Mouse (Mus musculus) CH12.LX (cell line): Measurements from ENCODE around the gene Gm10964. TPM values are rescaled to one million over a fixed set of nuclear protein-coding genes. Genes with fewer than 3 reads are reported as not detected.

Experiments
- DNase-seq: peaks from one replicate; pipeline ENCODE4 v3.0.0-alpha.2; 2013; ENCODE audit errors: extremely low read depth
- H3K27ac ChIP-seq: 2 replicates; pipeline ENCODE4 v1.5.1; 2012; ENCODE audit warnings: low read depth, mild to moderate bottlenecking, control low read depth, moderate library complexity; ENCODE audit not compliant: insufficient read depth
- H3K27me3 ChIP-seq: replicated peaks from 2 replicates; pipeline ENCODE3; 2012; ENCODE audit warnings: inconsistent platforms
- H3K36me3 ChIP-seq, 2 experiments: replicated peaks in 1 of 2; 2 replicates each; pipeline versions ENCODE3 to v1.6.1; 2012; ENCODE audit warnings: inconsistent platforms in 1 of 2, low read length in 1 of 2, mild to moderate bottlenecking in 1 of 2, mixed read lengths in 1 of 2, moderate library complexity in 1 of 2; ENCODE audit not compliant: control insufficient read depth in 1 of 2, insufficient read depth in 1 of 2
- H3K4me1 ChIP-seq, 2 experiments: 2 replicates each; pipeline ENCODE4 v1.6.1; 2012; ENCODE audit warnings: inconsistent platforms in 1 of 2, moderate library complexity in 1 of 2; ENCODE audit not compliant: insufficient read depth in 2 of 2, control insufficient read depth in 1 of 2
- H3K4me2 ChIP-seq: 2 replicates; pipeline ENCODE4 v1.6.1; 2012; ENCODE audit warnings: low read depth, mild to moderate bottlenecking, control low read depth; ENCODE audit not compliant: poor library complexity, insufficient read depth, severe bottlenecking
- H3K4me3 ChIP-seq, 3 experiments: fragments of 150-350 bp in 1 of 3; sonication (generic) in 1 of 3; replicated peaks in 1 of 3; 2 replicates each; pipeline versions ENCODE3 to v1.5.1; 2011 to 2012; ENCODE audit warnings: low read depth in 2 of 3, low read length in 2 of 3, mild to moderate bottlenecking in 2 of 3, moderate library complexity in 2 of 3, control low read depth in 1 of 3, improper control_type of control experiment in 1 of 3, inconsistent platforms in 1 of 3, mixed read lengths in 1 of 3; ENCODE audit not compliant: poor library complexity in 1 of 3
- H3K79me2 ChIP-seq: replicated peaks from 2 replicates; pipeline ENCODE4 v1.6.1; 2012; ENCODE audit warnings: mild to moderate bottlenecking, moderate library complexity; ENCODE audit not compliant: control insufficient read depth, poor library complexity, insufficient read depth, severe bottlenecking; ENCODE audit errors: extremely low read depth
- H3K9ac ChIP-seq: 2 replicates; pipeline ENCODE4 v1.6.1; 2012; ENCODE audit warnings: low read depth, mild to moderate bottlenecking, control low read depth, moderate library complexity; ENCODE audit not compliant: insufficient read depth
- H3K9me3 ChIP-seq: replicated peaks from 2 replicates; pipeline ENCODE3; 2012; ENCODE audit warnings: low read length, inconsistent platforms, mixed read lengths
- BHLHE40 ChIP-seq: IDR thresholded peaks from 2 replicates; pipeline ENCODE4 v1.6.1; 2011; ENCODE audit warnings: mild to moderate bottlenecking, low read depth, low read length, improper control_type of control experiment
- CHD1 ChIP-seq: IDR thresholded peaks from 2 replicates; pipeline ENCODE4 v1.6.1; 2012; ENCODE audit warnings: low read depth, low read length, improper control_type of control experiment, inconsistent platforms
- CHD2 ChIP-seq: IDR thresholded peaks from 2 replicates; pipeline ENCODE4 v1.6.1; 2011; ENCODE audit warnings: low read length, improper control_type of control experiment
- CTCF ChIP-seq, 2 experiments: IDR thresholded peaks in 1 of 2; conservative IDR thresholded peaks in 1 of 2; 2 replicates each; pipeline ENCODE4 v1.5.1; 2011 to 2012; ENCODE audit warnings: low read depth in 2 of 2, low read length in 2 of 2, improper control_type of control experiment in 1 of 2, inconsistent platforms in 1 of 2, mild to moderate bottlenecking in 1 of 2, moderate library complexity in 1 of 2
- E2F4 ChIP-seq: IDR thresholded peaks from 2 replicates; pipeline ENCODE4 v1.6.1; 2011; ENCODE audit warnings: low read depth, low read length, improper control_type of control experiment; ENCODE audit not compliant: insufficient replicate concordance
- ELF1 ChIP-seq: IDR thresholded peaks from 2 replicates; pipeline ENCODE4 v1.6.1; 2014; ENCODE audit warnings: low read depth, mild to moderate bottlenecking, inconsistent platforms, low read length, improper control_type of control experiment
- EP300 ChIP-seq: IDR thresholded peaks from 2 replicates; pipeline ENCODE4 v1.6.1; 2011; ENCODE audit warnings: low read length, improper control_type of control experiment
- ETS1 ChIP-seq: conservative IDR thresholded peaks from 2 replicates; pipeline ENCODE4 v1.6.1; 2012; ENCODE audit warnings: low read depth, mild to moderate bottlenecking, inconsistent platforms, low read length, improper control_type of control experiment, moderate library complexity
- GABPA ChIP-seq: IDR thresholded peaks from 2 replicates; pipeline ENCODE4 v1.6.1; 2012; ENCODE audit warnings: low read depth, low read length, improper control_type of control experiment, inconsistent platforms; ENCODE audit not compliant: insufficient replicate concordance
- HCFC1 ChIP-seq: IDR thresholded peaks from 2 replicates; pipeline ENCODE4 v1.6.1; 2012; ENCODE audit warnings: low read depth, mild to moderate bottlenecking, inconsistent platforms, low read length, improper control_type of control experiment
- IRF4 ChIP-seq: IDR thresholded peaks from 2 replicates; pipeline ENCODE4 v1.6.1; 2014; ENCODE audit warnings: low read depth, mild to moderate bottlenecking, inconsistent platforms, low read length, improper control_type of control experiment
- JUN ChIP-seq: IDR thresholded peaks from 2 replicates; pipeline ENCODE4 v1.6.1; 2011; ENCODE audit warnings: low read depth, mild to moderate bottlenecking, low read length, improper control_type of control experiment, moderate library complexity; ENCODE audit not compliant: insufficient read depth
- JUND ChIP-seq: conservative IDR thresholded peaks from 2 replicates; pipeline ENCODE4 v1.6.1; 2011; ENCODE audit warnings: low read depth, low read length, improper control_type of control experiment
- KAT2A ChIP-seq: IDR thresholded peaks from 2 replicates; pipeline ENCODE4 v1.6.1; 2012; ENCODE audit warnings: low read length, improper control_type of control experiment, inconsistent platforms; ENCODE audit not compliant: insufficient replicate concordance
- MAFK ChIP-seq: IDR thresholded peaks from 2 replicates; pipeline ENCODE4 v1.6.1; 2011; ENCODE audit warnings: low read length, improper control_type of control experiment; ENCODE audit not compliant: insufficient replicate concordance
- MAX ChIP-seq: IDR thresholded peaks from 2 replicates; pipeline ENCODE4 v1.6.1; 2011; ENCODE audit warnings: low read length, improper control_type of control experiment
- MAZ ChIP-seq: IDR thresholded peaks from 2 replicates; pipeline ENCODE4 v1.6.1; 2012; ENCODE audit warnings: low read depth, mild to moderate bottlenecking, inconsistent platforms, low read length, improper control_type of control experiment, moderate library complexity
- MEF2A ChIP-seq: IDR thresholded peaks from 2 replicates; pipeline ENCODE4 v1.6.1; 2014; ENCODE audit warnings: low read depth, mild to moderate bottlenecking, inconsistent platforms, low read length, improper control_type of control experiment, borderline replicate concordance
- MXI1 ChIP-seq: IDR thresholded peaks from 2 replicates; pipeline ENCODE4 v1.6.1; 2011; ENCODE audit warnings: mild to moderate bottlenecking, low read depth, low read length, improper control_type of control experiment
- MYC ChIP-seq: IDR thresholded peaks from 2 replicates; pipeline ENCODE4 v1.6.1; 2011; ENCODE audit warnings: low read depth, mild to moderate bottlenecking, improper control_type of control experiment, low read length
- NELFE ChIP-seq: IDR thresholded peaks from 2 replicates; pipeline ENCODE4 v1.6.1; 2011; ENCODE audit warnings: low read depth, low read length, improper control_type of control experiment
- NRF1 ChIP-seq: IDR thresholded peaks from 2 replicates; pipeline ENCODE4 v1.6.1; 2014; ENCODE audit warnings: low read depth, mild to moderate bottlenecking, inconsistent platforms, low read length, improper control_type of control experiment, moderate library complexity
- PAX5 ChIP-seq: IDR thresholded peaks from 2 replicates; pipeline ENCODE4 v1.6.1; 2012; ENCODE audit warnings: low read length, inconsistent platforms, mixed read lengths
- POLR2A ChIP-seq: IDR thresholded peaks from 2 replicates; pipeline ENCODE4 v1.6.1; 2011; ENCODE audit warnings: low read depth, mild to moderate bottlenecking, improper control_type of control experiment, low read length
- POLR2AphosphoS2 ChIP-seq: IDR thresholded peaks from 2 replicates; pipeline ENCODE4 v1.6.1; 2011; ENCODE audit warnings: low read depth, low read length, improper control_type of control experiment
- RAD21 ChIP-seq: IDR thresholded peaks from 2 replicates; pipeline ENCODE4 v1.6.1; 2011; ENCODE audit warnings: low read depth, mild to moderate bottlenecking, low read length, improper control_type of control experiment, moderate library complexity
- RCOR1 ChIP-seq: conservative IDR thresholded peaks from 2 replicates; pipeline ENCODE4 v1.6.1; 2012; ENCODE audit warnings: low read depth, mild to moderate bottlenecking, inconsistent platforms, low read length, improper control_type of control experiment
- SIN3A ChIP-seq: IDR thresholded peaks from 2 replicates; pipeline ENCODE4 v1.6.1; 2012; ENCODE audit warnings: low read length, improper control_type of control experiment, inconsistent platforms
- SMC3 ChIP-seq: IDR thresholded peaks from 2 replicates; pipeline ENCODE4 v1.6.1; 2011; ENCODE audit warnings: low read depth, low read length, improper control_type of control experiment
- TBP ChIP-seq: conservative IDR thresholded peaks from 2 replicates; pipeline ENCODE4 v1.6.1; 2011; ENCODE audit warnings: low read depth, low read length, improper control_type of control experiment
- TCF12 ChIP-seq: IDR thresholded peaks from 2 replicates; pipeline ENCODE4 v1.6.1; 2014; ENCODE audit warnings: low read depth, mild to moderate bottlenecking, inconsistent platforms, low read length, improper control_type of control experiment
- UBTF ChIP-seq: IDR thresholded peaks from 2 replicates; pipeline ENCODE4 v1.6.1; 2012; ENCODE audit warnings: low read depth, mild to moderate bottlenecking, inconsistent platforms, low read length, improper control_type of control experiment, moderate library complexity
- USF1 ChIP-seq: IDR thresholded peaks from 2 replicates; pipeline ENCODE4 v1.6.1; 2014; ENCODE audit warnings: low read depth, mild to moderate bottlenecking, inconsistent platforms, low read length, improper control_type of control experiment
- USF2 ChIP-seq: conservative IDR thresholded peaks from 2 replicates; pipeline ENCODE4 v1.6.1; 2011; ENCODE audit warnings: low read depth, low read length, improper control_type of control experiment
- ZC3H11A ChIP-seq: IDR thresholded peaks from 2 replicates; pipeline ENCODE4 v1.6.1; 2012; ENCODE audit warnings: low read depth, mild to moderate bottlenecking, inconsistent platforms, low read length, improper control_type of control experiment
- ZKSCAN1 ChIP-seq: IDR thresholded peaks from 2 replicates; pipeline ENCODE4 v1.6.1; 2012; ENCODE audit warnings: low read depth, inconsistent platforms, low read length, improper control_type of control experiment, borderline replicate concordance
- ZMIZ1 ChIP-seq: IDR thresholded peaks from 2 replicates; pipeline ENCODE4 v1.6.1; 2012; ENCODE audit warnings: low read depth, mild to moderate bottlenecking, inconsistent platforms, low read length, improper control_type of control experiment
- ZNF384 ChIP-seq: IDR thresholded peaks from 2 replicates; pipeline ENCODE4 v1.6.1; 2012; ENCODE audit warnings: low read depth, low read length, improper control_type of control experiment, inconsistent platforms
- dilution Hi-C: fragments of 300-500 bp; cut with MboI; formaldehyde crosslinking; loops from 2 replicates; pipeline ENCODE4 v1.14.3; 2020; ENCODE audit warnings: low sequenced_read_pairs; ENCODE audit not compliant: extremely low pct_unique_long_range_greater_than_20kb, extremely low pct_ligation_motif_present
- in situ Hi-C: fragments of 300-500 bp; cut with MboI; formaldehyde crosslinking; loops from 3 replicates; pipeline ENCODE4 v1.14.3; 2019; ENCODE audit warnings: low sequenced_read_pairs, low pct_ligation_motif_present, low pct_unique_long_range_greater_than_20kb, mixed read lengths
- polyA plus RNA-seq: library from polyadenylated mRNA; unstranded; fragments of >175 nt; gene quantifications from 2 replicates; pipeline ENCODE4 v1.2.1, GENCODE M21; 2012; ENCODE audit warnings: low read depth; ENCODE audit not compliant: insufficient read length
- total RNA-seq, 2 experiments: library from RNA; depleted of rRNA; stranded (reverse); fragments of 300-350 nt in 1 of 2; fragments of >200 nt in 1 of 2; gene quantifications; 2 replicates each; pipeline ENCODE4 v1.2.3; 2012 to 2014

Gm10964 gene
- total and polyA plus RNA-seq, 3 experiments = not detected

DNA sequence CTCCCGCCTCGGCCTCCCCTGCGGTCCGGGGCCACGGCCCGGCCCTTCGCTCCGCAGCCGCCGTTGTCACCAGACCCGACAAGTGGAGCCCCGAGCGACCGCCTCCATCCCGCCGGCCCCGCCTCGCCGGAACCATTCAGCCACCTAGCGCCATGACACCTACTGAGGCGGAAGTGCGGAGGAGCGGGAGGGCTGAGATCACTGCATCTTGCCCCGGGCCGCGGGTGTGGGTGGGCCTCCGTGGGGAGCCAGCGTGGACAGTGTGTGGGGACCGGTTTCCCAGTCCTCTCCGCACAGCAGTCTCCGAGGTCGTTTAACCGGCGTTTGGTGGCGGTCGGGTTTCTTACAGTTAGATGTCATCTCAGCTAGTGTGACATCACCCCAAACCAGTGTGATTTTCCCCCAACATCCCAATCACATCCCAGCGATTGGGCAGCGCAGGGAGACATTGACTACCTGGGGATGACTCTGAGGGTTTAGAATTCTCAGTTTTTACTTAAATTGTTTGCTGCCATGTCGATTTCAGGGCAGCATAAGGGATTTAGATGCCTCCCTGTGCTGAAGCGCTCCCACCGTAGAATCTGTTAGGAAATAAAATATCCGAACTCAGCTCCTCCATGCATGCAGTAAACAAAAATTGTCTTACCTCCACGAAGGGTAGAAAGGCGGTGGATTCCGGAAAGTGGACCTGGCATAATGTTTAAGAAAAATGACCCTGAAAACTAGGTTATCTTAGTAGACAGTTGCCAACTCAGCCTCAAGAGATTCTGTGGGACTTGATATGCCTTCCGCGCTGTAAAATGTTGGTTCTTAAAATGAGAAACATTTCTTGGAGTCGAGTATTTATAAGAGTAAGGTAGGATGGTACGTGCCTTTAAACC lies 52.3 kb downstream of the Gm10964 start, which contains the start of gene Hipk1:
TSS of gene Hipk1 (minus strand) at position 334 of the 881 bp plus-strand sequence.
- Histone ChIP-seq H3K27me3 (peaks cover 5% of the 10 kb centered on the region), H3K79me2 (peaks cover 45% of the 10 kb centered on the region), H3K36me3 (peaks cover 0 to under 1% of the 10 kb centered on the region in 2 experiments), H3K27ac (peak within 1 kb of the TSS; percentile 83), H3K4me1 (peaks cover 11 to 49% of the 10 kb centered on the region in 2 experiments; a peak in 3 of 4 replicates), H3K9ac (peak within 1 kb of the TSS; percentile 83), H3K9me3 (no peaks in the 10 kb centered on the region), H3K4me2 (peak within 1 kb of the TSS; percentile 70), H3K4me3 (peak within 1 kb of the TSS; percentile 89 to 98 (median 93))
- TF ChIP-seq UBTF (0 out of 2 replicates have a peak, but pooled peaks have one; percentile 80), SMC3 (no peak), MAFK (no peak), POLR2A (peak; percentile 88), MEF2A (no peak), EP300 (no peak), ZMIZ1 (no peak; the same call in 1 of the 2 replicates), IRF4 (peak; percentile 57; the same call in 1 of the 2 replicates), POLR2AphosphoS2 (0 out of 2 replicates have a peak, but pooled peaks have one; percentile 36), ELF1 (peak; percentile 96), PAX5 (no peak), ZKSCAN1 (no peak), E2F4 (0 out of 2 replicates have a peak, but pooled peaks have one; percentile 18), BHLHE40 (0 out of 2 replicates have a peak, but pooled peaks have one; percentile 34), TCF12 (peak; percentile 91), RCOR1 (no peak), USF1 (no peak), SIN3A (peak; percentile 89), USF2 (no peak), ZC3H11A (no peak), JUND (no peak), ETS1 (no peak), MYC (no peak; the same call in 1 of the 2 replicates), MAZ (peak; percentile 93), CTCF (conservative IDR thresholded peaks at IDR 0.05 in 1 of 2, IDR thresholded peaks at IDR 0.05 in 1 of 2; ENCODE audit: low read depth in 2 of 2, low read length in 2 of 2) (no peak), CHD1 (0 out of 2 replicates have a peak, but pooled peaks have one; percentile 71), NELFE (peak; percentile 70), GABPA (no peak; the same call in 1 of the 2 replicates), MXI1 (peak; percentile 55; the same call in 1 of the 2 replicates), KAT2A (0 out of 2 replicates have a peak, but pooled peaks have one; percentile 65), MAX (no peak; the same call in 1 of the 2 replicates), ZNF384 (no peak), JUN (no peak), NRF1 (peak; percentile 69), HCFC1 (peak; percentile 82), RAD21 (no peak), TBP (no peak), CHD2 (no peak)
- peak; percentile 87 for DNase-seq
- in situ Hi-C loops = no loop called here
- dilution Hi-C loops = no loop called here
